Mouse (Mus musculus) stomach, postnatal 0 days (tissue): ENCODE measurements around the gene Prim2.

Experiments
- CTCF ChIP-seq: IDR thresholded peaks from 2 replicates; pipeline ENCODE4 v1.5.1; 2016; ENCODE audit warnings: antibody characterized with exemption, low read depth, mild to moderate bottlenecking, moderate library complexity
- EP300 ChIP-seq: optimal IDR thresholded peaks from 2 replicates; pipeline ENCODE3; 2016; ENCODE audit warnings: antibody characterized with exemption

DNA sequence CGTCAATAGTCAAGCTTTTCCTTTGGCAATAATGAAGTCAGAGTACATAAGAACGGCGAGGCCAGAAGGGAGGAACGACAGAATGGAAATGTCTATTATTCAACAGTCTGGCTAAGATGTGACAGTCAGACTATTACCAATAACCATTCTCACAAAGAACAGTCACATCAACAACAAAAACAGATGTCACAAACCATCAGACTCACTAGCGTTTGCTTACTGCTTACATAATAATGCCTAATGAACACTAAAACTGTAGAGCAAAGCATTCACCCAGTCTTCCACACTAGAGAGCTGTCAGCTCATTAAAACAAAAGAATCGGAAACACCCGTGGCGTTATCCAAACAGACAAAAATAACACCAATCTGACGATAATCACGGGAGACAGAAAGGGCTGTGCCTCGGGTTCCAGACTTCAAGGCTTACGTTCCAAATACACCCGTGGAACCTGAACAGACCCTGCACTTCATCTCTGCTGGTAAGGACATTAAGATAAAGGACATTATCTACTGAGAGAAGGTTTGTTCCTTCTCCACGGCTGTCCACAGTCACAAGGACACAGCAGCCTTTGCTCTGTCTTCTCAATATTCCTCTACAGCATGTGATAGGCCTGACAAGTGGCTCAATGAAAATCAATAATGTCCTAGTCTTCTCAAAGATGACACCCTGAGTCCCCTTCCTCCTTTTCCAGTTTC, 59.4 kb downstream of the Prim2 start:
- no peak for TF ChIP-seq CTCF
- TF ChIP-seq EP300 = no peak
